Mouse (Mus musculus) megakaryocyte, embryonic 14.5 days (primary cell): ENCODE results near the gene Nubp1.

Source experiments
- FLI1 ChIP-seq: IDR thresholded peaks from 2 replicates; pipeline ENCODE4 v1.6.1; 2012; ENCODE audit warnings: low read length, inconsistent platforms, mixed read lengths
- GATA1 ChIP-seq: IDR thresholded peaks from 3 replicates; pipeline ENCODE4 v1.6.1; 2012; ENCODE audit warnings: mixed read lengths, low read length, inconsistent platforms, borderline replicate concordance

GRCm38 (mm10) chr16:10366240-10367217 lies 45.2 kb upstream of the Nubp1 start:
- TF ChIP-seq GATA1: no peak
- TF ChIP-seq FLI1: no peak
